Mouse (Mus musculus): ENCODE data around the gene Zfp366.

DNA sequence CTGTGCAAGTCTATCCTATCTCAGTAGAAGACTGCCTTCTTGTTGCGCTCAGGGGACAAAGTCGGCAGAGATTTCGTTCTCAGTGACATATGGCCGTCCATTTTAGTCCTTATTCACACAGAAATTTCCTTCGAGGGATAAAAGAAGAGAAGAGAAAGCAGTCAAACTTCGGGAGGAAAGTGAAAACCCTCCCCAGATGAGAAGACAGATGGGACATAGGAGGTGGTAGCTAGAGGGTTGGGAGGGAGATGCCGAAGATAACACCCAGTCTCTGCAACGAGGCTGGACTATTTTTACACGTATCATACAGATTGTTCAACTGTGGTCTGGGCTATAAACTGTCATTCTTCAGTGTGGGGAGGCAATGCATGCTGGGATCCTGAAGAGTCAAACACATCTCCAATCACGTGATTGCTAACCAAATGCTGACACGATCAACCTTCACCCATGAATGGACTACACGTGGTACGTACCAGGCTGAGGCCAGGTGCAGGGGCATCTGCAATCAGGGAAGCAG lies 38.2 kb upstream of the Zfp366 start:
- TF ChIP-seq CTCF (IDR thresholded peaks at IDR 0.05; ENCODE audit: low read depth, low read length) (no peak), POLR2A (IDR thresholded peaks at IDR 0.05; ENCODE audit: insufficient read depth, low read length) (no peak)

Data from ES-Bruce4 (cell line).